Mouse (Mus musculus): ENCODE results near the gene St3gal5.

The St3gal5 gene

GRCm38 (mm10) chr6:72098021-72098655 lies 746 bp downstream of the St3gal5 start:
- peak in 1 of 2 experiments; percentile 76 for DNase-seq (ENCODE audit: low spot score in 2 of 2)

GRCm38 (mm10) chr6:72098691-72099090 lies 1.3 kb downstream of the St3gal5 start:
- no peak for DNase-seq (ENCODE audit: low spot score in 2 of 2)

- no peak for DNase-seq (ENCODE audit: low spot score in 2 of 2)
Measured at GRCm38 (mm10) chr6:72099281-72099680, 1.9 kb downstream of the St3gal5 start.

GRCm38 (mm10) chr6:72100171-72100570 lies 2.8 kb downstream of the St3gal5 start:
- no peak for DNase-seq (ENCODE audit: low spot score in 2 of 2)

GRCm38 (mm10) chr6:72100939-72101338 lies 3.5 kb downstream of the St3gal5 start:
- no peak for DNase-seq (ENCODE audit: low spot score in 2 of 2)

GRCm38 (mm10) chr6:72101386-72101785 lies 4.0 kb downstream of the St3gal5 start:
- no peak for DNase-seq (ENCODE audit: low spot score in 2 of 2)

- peak in 1 of 2 experiments; percentile 70 for DNase-seq (ENCODE audit: low spot score in 2 of 2)
Measured at GRCm38 (mm10) chr6:72102066-72102465, 4.7 kb downstream of the St3gal5 start.

GRCm38 (mm10) chr6:72104534-72104933 lies 7.1 kb downstream of the St3gal5 start:
- no peak for DNase-seq (ENCODE audit: low spot score in 2 of 2)

GRCm38 (mm10) chr6:72108941-72109892 lies 11.8 kb downstream of the St3gal5 start:
- peak; percentile 76 to 78 for DNase-seq (ENCODE audit: low spot score in 2 of 2)

GRCm38 (mm10) chr6:72110577-72110976 lies 13.2 kb downstream of the St3gal5 start:
- DNase-seq (ENCODE audit: low spot score in 2 of 2) = no peak

- no peak for DNase-seq (ENCODE audit: low spot score in 2 of 2)
Measured at GRCm38 (mm10) chr6:72112575-72112974, 15.2 kb downstream of the St3gal5 start.

- no peak for DNase-seq (ENCODE audit: low spot score in 2 of 2)
Measured at GRCm38 (mm10) chr6:72113093-72113702, 15.8 kb downstream of the St3gal5 start.

- DNase-seq (ENCODE audit: low spot score in 2 of 2) = no peak
Measured at GRCm38 (mm10) chr6:72114902-72115301, 17.5 kb downstream of the St3gal5 start.

GRCm38 (mm10) chr6:72117322-72117968 lies 20.1 kb downstream of the St3gal5 start:
- DNase-seq (ENCODE audit: low spot score in 2 of 2) = no peak

- peak in 1 of 2 experiments; percentile 58 for DNase-seq (ENCODE audit: low spot score in 2 of 2)
Measured at GRCm38 (mm10) chr6:72119870-72120269, 22.5 kb downstream of the St3gal5 start.

GRCm38 (mm10) chr6:72121301-72121700 lies 23.9 kb downstream of the St3gal5 start:
- no peak for DNase-seq (ENCODE audit: low spot score in 2 of 2)

GRCm38 (mm10) chr6:72122515-72122914 lies 25.1 kb downstream of the St3gal5 start:
- peak in 1 of 2 experiments; percentile 50 for DNase-seq (ENCODE audit: low spot score in 2 of 2)

- DNase-seq (ENCODE audit: low spot score in 2 of 2) = no peak
Measured at GRCm38 (mm10) chr6:72124315-72125103, 27.1 kb downstream of the St3gal5 start.

- DNase-seq (ENCODE audit: low spot score in 2 of 2) = no peak
Measured at GRCm38 (mm10) chr6:72126128-72126917, 28.9 kb downstream of the St3gal5 start.

- no peak for DNase-seq (ENCODE audit: low spot score in 2 of 2)
Measured at GRCm38 (mm10) chr6:72130056-72130455, 32.7 kb downstream of the St3gal5 start.
